Mouse (Mus musculus) lung, postnatal 10 days (tissue): ENCODE measurements around the gene Iqcc.

ENCODE experiments used
- DNase-seq: peaks from one replicate; pipeline ENCODE4 v3.0.0; 2021

The Iqcc gene

GRCm38 (mm10) chr4:129576863-129577491 lies 41.9 kb downstream of the Iqcc start:
- peak; percentile 87 for DNase-seq

- peak; percentile 54 for DNase-seq
Observed at GRCm38 (mm10) chr4:129575171-129575844, 43.6 kb downstream of the Iqcc start.

- no peak for DNase-seq
Observed at GRCm38 (mm10) chr4:129573430-129573829, 45.5 kb downstream of the Iqcc start, which contains the start of gene Lck. Gene Lck, minus strand, starts transcription at chr4:129573641.

- no peak for DNase-seq
Observed at GRCm38 (mm10) chr4:129573093-129573370, 45.9 kb downstream of the Iqcc start.

GRCm38 (mm10) chr4:129572236-129573092 lies 46.4 kb downstream of the Iqcc start:
- DNase-seq, result no peak

GRCm38 (mm10) chr4:129571551-129572084 lies 47.3 kb downstream of the Iqcc start:
- no peak for DNase-seq

GRCm38 (mm10) chr4:129570028-129570427 lies 48.9 kb downstream of the Iqcc start:
- no peak for DNase-seq

GRCm38 (mm10) chr4:129568366-129568765 lies 50.5 kb downstream of the Iqcc start:
- DNase-seq, result no peak

GRCm38 (mm10) chr4:129565139-129565538 lies 53.8 kb downstream of the Iqcc start:
- DNase-seq, result no peak
